Mouse (Mus musculus) erythroblast, embryonic 14.5 days (primary cell): ENCODE measurements around the gene 1700123O20Rik.

Experiments used
- GATA1 ChIP-seq: IDR thresholded peaks from 2 replicates; pipeline ENCODE4 v1.6.1; 2012; ENCODE audit warnings: low read length, inconsistent platforms, mixed read lengths
- TAL1 ChIP-seq: IDR thresholded peaks from 3 replicates; pipeline ENCODE4 v1.6.1; 2012; ENCODE audit warnings: low read length, inconsistent platforms, mixed read lengths

- TF ChIP-seq GATA1 (no peak), TAL1 (no peak)
Measured at GRCm38 (mm10) chr14:54714121-54714520, 28.1 kb downstream of the 1700123O20Rik start.
